Mouse (Mus musculus): ENCODE results near the gene Zg16.
"Not testable (repeated sequence)": the region's sequence is repeated elsewhere in the genome, so short reads cannot be mapped to it uniquely, and the experiment has no call there.

GRCm38 (mm10) chr7:127085751-127086150 is 1.4 kb downstream of the Zg16 start:
- not testable (repeated sequence) for TF ChIP-seq CTCF, EP300 (IDR thresholded peaks at IDR 0.05; ENCODE audit: low read depth)

All from heart, postnatal 0 days (tissue).